Mouse (Mus musculus) embryo, embryonic 9.5 days (tissue): ENCODE results near the gene Ly6g6c.

ENCODE experiments used
- DNase-seq: peaks from one replicate; pipeline ENCODE4 v3.0.0-alpha.2; 2017; ENCODE audit errors: extremely low spot score

Gene Ly6g6c

GRCm38 (mm10) chr17:35083929-35084497, 18.8 kb downstream of the Ly6g6c start:
- no peak for DNase-seq

GRCm38 (mm10) chr17:35085208-35085865, 20.1 kb downstream of the Ly6g6c start, which contains the start of gene Ly6g6f:
Ly6g6f (minus strand) TSS chr17:35085610.
- no peak for DNase-seq

- DNase-seq: no peak
Measured at GRCm38 (mm10) chr17:35088151-35088550, 23.0 kb downstream of the Ly6g6c start.

- DNase-seq: peak; percentile 94
Measured at GRCm38 (mm10) chr17:35088825-35089644, 23.8 kb downstream of the Ly6g6c start, which contains the start of gene Abhd16a. Abhd16a (plus strand) TSS chr17:35089263.

- no peak for DNase-seq
Measured at GRCm38 (mm10) chr17:35090166-35090932, 25.2 kb downstream of the Ly6g6c start.

GRCm38 (mm10) chr17:35092403-35093198, 27.4 kb downstream of the Ly6g6c start:
- DNase-seq: no peak

GRCm38 (mm10) chr17:35094475-35095365, 29.5 kb downstream of the Ly6g6c start:
- no peak for DNase-seq

- DNase-seq: no peak
Measured at GRCm38 (mm10) chr17:35096597-35096996, 31.4 kb downstream of the Ly6g6c start.

GRCm38 (mm10) chr17:35097164-35097655, 32.0 kb downstream of the Ly6g6c start:
- DNase-seq: no peak

GRCm38 (mm10) chr17:35100196-35100765, 35.1 kb downstream of the Ly6g6c start:
- no peak for DNase-seq

GRCm38 (mm10) chr17:35101161-35101560, 36.0 kb downstream of the Ly6g6c start:
- no peak for DNase-seq

GRCm38 (mm10) chr17:35102299-35102698, 37.1 kb downstream of the Ly6g6c start:
- DNase-seq: no peak

- no peak for DNase-seq
Measured at GRCm38 (mm10) chr17:35103221-35103690, 38.1 kb downstream of the Ly6g6c start.

- DNase-seq: no peak
Measured at GRCm38 (mm10) chr17:35104079-35104478, 38.9 kb downstream of the Ly6g6c start.

- DNase-seq: no peak
Measured at GRCm38 (mm10) chr17:35104754-35105153, 39.6 kb downstream of the Ly6g6c start.

GRCm38 (mm10) chr17:35105740-35106389, 40.7 kb downstream of the Ly6g6c start:
- peak; percentile 23 for DNase-seq

- DNase-seq: no peak
Measured at GRCm38 (mm10) chr17:35106522-35106921, 41.3 kb downstream of the Ly6g6c start.

- DNase-seq: no peak
Measured at GRCm38 (mm10) chr17:35108097-35108496, 42.9 kb downstream of the Ly6g6c start, which contains the start of gene Ly6g5c. Ly6g5c (plus strand) TSS chr17:35108279.

- DNase-seq: no peak
Measured at GRCm38 (mm10) chr17:35111774-35112173, 46.6 kb downstream of the Ly6g6c start.
